Mouse (Mus musculus): ENCODE measurements around the gene Rgl2.

DNA sequence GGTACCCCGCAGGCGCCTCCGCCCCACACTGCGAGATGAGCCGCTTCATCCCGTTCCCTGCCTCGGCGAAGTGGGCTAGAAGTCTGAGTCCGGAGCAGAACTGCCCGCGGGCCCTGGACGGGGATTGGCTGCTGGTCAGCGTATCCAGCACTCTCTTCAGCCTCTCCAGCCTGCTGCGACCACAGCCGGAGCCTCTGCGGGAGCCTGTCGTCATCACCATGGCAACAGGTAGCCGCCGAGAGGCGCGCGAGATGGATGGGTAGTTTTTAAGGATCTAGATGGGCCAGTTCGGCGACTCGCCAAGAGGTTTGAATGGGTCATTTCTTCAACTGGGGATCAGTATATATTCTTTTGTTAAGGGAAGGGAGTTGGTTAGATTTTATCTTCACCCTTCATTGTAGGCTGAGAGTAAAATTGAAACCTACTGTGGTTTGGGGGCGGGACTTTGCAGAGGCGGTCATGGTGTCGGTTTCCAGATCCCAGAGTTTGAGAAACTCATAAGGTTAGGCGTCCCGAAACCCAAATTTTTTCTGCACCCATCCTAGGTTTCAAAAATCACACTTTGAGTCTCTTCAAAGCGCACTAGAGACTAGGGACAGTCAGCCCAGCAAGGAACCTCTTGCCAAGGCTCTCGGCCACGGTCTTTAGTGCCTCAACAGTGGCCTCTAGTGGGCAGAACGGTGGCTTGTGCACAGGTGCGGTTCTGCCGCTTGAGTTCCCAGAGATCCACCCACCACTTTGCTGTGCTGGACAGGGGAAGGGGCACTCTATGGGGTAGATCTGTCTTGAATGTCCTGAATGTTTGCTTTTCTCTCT, 8.9 kb upstream of the Rgl2 start:
- peak; percentile 90 for TF ChIP-seq CTCF (IDR thresholded peaks at IDR 0.05; ENCODE audit: borderline replicate concordance, insufficient read depth, low read depth, low read length)
- no peak for TF ChIP-seq POLR2A (IDR thresholded peaks at IDR 0.05; ENCODE audit: borderline replicate concordance, insufficient read depth, low read length)

All from cerebellum, adult 2 months (tissue).